Mouse (Mus musculus): ENCODE data around the gene Pdzrn4. TPM values are rescaled to one million over a fixed set of nuclear protein-coding genes. Genes with fewer than 3 reads are reported as not detected.

Pdzrn4 gene
- polyA plus RNA-seq, 2 experiments, result 1.4 to 1.9 TPM

- ATAC-seq (ENCODE audit: low FRiP score, low read depth) (no peak), DNase-seq (ENCODE audit: low spot score) (no peak)
- no peak overlapping the region for H3K27ac ChIP-seq (replicated peaks; ENCODE audit: low read depth, low read length)
- no peak overlapping the region for H3K4me3 ChIP-seq (replicated peaks; ENCODE audit: low read length)
- H3K4me1 ChIP-seq (ENCODE audit: control insufficient read depth, insufficient read depth, low read length), result peaks cover 3% of the 10 kb centered on the region; the same call in 1 of the 2 replicates
- H3K4me2 ChIP-seq (replicated peaks; ENCODE audit: low read depth, low read length, severe bottlenecking), result no peak overlapping the region
- no peaks in the 10 kb centered on the region for H3K9me3 ChIP-seq (ENCODE audit: control insufficient read depth, low read length)
- no peak for TF ChIP-seq POLR2A (IDR thresholded peaks at IDR 0.05; ENCODE audit: borderline replicate concordance, extremely low read depth, insufficient read depth, insufficient read length)
- H3K9ac ChIP-seq (ENCODE audit: low read depth, low read length, severe bottlenecking), result no peak overlapping the region
- WGBS, result 84% methylated on average over 6 of the region's 6 CpGs
- no peaks in the 10 kb centered on the region for H3K27me3 ChIP-seq (ENCODE audit: control insufficient read depth, insufficient read depth, low read length)
- H3K36me3 ChIP-seq (ENCODE audit: control insufficient read depth, insufficient read depth, low read length), result no peaks in the 10 kb centered on the region
Observed at GRCm38 (mm10) chr15:92679541-92679940, 282.9 kb downstream of the Pdzrn4 start.

GRCm38 (mm10) chr15:92696276-92696956 lies 299.7 kb downstream of the Pdzrn4 start:
- ATAC-seq (ENCODE audit: low FRiP score, low read depth) (no peak), DNase-seq (ENCODE audit: low spot score) (no peak)
- Histone ChIP-seq H3K27me3 (ENCODE audit: control insufficient read depth, insufficient read depth, low read length) (no peaks in the 10 kb centered on the region), H3K36me3 (ENCODE audit: control insufficient read depth, insufficient read depth, low read length) (no peaks in the 10 kb centered on the region), H3K27ac (replicated peaks; ENCODE audit: low read depth, low read length) (no peak overlapping the region), H3K9me3 (ENCODE audit: control insufficient read depth, low read length) (no peaks in the 10 kb centered on the region), H3K9ac (ENCODE audit: low read depth, low read length, severe bottlenecking) (no peak overlapping the region), H3K4me3 (replicated peaks; ENCODE audit: low read length) (no peak overlapping the region), H3K4me2 (replicated peaks; ENCODE audit: low read depth, low read length, severe bottlenecking) (no peak overlapping the region), H3K4me1 (ENCODE audit: control insufficient read depth, insufficient read depth, low read length) (no peaks in the 10 kb centered on the region)
- TF ChIP-seq POLR2A (IDR thresholded peaks at IDR 0.05; ENCODE audit: borderline replicate concordance, extremely low read depth, insufficient read depth, insufficient read length), result no peak
- 43% methylated on average over 10 of the region's 10 CpGs for WGBS

- Histone ChIP-seq H3K27me3 (ENCODE audit: control insufficient read depth, insufficient read depth, low read length) (no peaks in the 10 kb centered on the region), H3K27ac (replicated peaks; ENCODE audit: low read depth, low read length) (no peak overlapping the region), H3K9ac (ENCODE audit: low read depth, low read length, severe bottlenecking) (no peak overlapping the region), H3K9me3 (ENCODE audit: control insufficient read depth, low read length) (no peaks in the 10 kb centered on the region), H3K4me2 (replicated peaks; ENCODE audit: low read depth, low read length, severe bottlenecking) (no peak overlapping the region), H3K36me3 (ENCODE audit: control insufficient read depth, insufficient read depth, low read length) (no peaks in the 10 kb centered on the region), H3K4me1 (ENCODE audit: control insufficient read depth, insufficient read depth, low read length) (no peaks in the 10 kb centered on the region), H3K4me3 (replicated peaks; ENCODE audit: low read length) (no peak overlapping the region)
- ATAC-seq (ENCODE audit: low FRiP score, low read depth) (no peak), DNase-seq (ENCODE audit: low spot score) (peak; percentile 23)
- TF ChIP-seq POLR2A (IDR thresholded peaks at IDR 0.05; ENCODE audit: borderline replicate concordance, extremely low read depth, insufficient read depth, insufficient read length), result no peak
- WGBS, result 60% methylated on average over 8 of the region's 8 CpGs
Observed at GRCm38 (mm10) chr15:92704146-92704545, 307.5 kb downstream of the Pdzrn4 start.

GRCm38 (mm10) chr15:92738676-92739075 lies 342.0 kb downstream of the Pdzrn4 start:
- no peak overlapping the region for H3K4me2 ChIP-seq (replicated peaks; ENCODE audit: low read depth, low read length, severe bottlenecking)
- ATAC-seq (ENCODE audit: low FRiP score, low read depth) (peak; percentile 19; the same call in 1 of the 2 replicates), DNase-seq (ENCODE audit: low spot score) (peak; percentile 24)
- no peaks in the 10 kb centered on the region for H3K9me3 ChIP-seq (ENCODE audit: control insufficient read depth, low read length)
- 0 out of 2 replicates have a peak, but pooled peaks cover 9% of the 10 kb centered on the region for H3K4me1 ChIP-seq (ENCODE audit: control insufficient read depth, insufficient read depth, low read length)
- H3K27ac ChIP-seq (replicated peaks; ENCODE audit: low read depth, low read length), result no peak overlapping the region
- H3K4me3 ChIP-seq (replicated peaks; ENCODE audit: low read length), result no peak overlapping the region
- WGBS, result 17% methylated on average over 2 of the region's 2 CpGs
- H3K36me3 ChIP-seq (ENCODE audit: control insufficient read depth, insufficient read depth, low read length), result no peaks in the 10 kb centered on the region
- no peaks in the 10 kb centered on the region for H3K27me3 ChIP-seq (ENCODE audit: control insufficient read depth, insufficient read depth, low read length)
- no peak for TF ChIP-seq POLR2A (IDR thresholded peaks at IDR 0.05; ENCODE audit: borderline replicate concordance, extremely low read depth, insufficient read depth, insufficient read length)
- H3K9ac ChIP-seq (ENCODE audit: low read depth, low read length, severe bottlenecking), result no peak overlapping the region

- H3K9ac ChIP-seq (ENCODE audit: low read depth, low read length, severe bottlenecking), result no peak overlapping the region
- H3K36me3 ChIP-seq (ENCODE audit: control insufficient read depth, insufficient read depth, low read length), result no peaks in the 10 kb centered on the region
- H3K27ac ChIP-seq (replicated peaks; ENCODE audit: low read depth, low read length), result no peak overlapping the region
- H3K27me3 ChIP-seq (ENCODE audit: control insufficient read depth, insufficient read depth, low read length), result no peaks in the 10 kb centered on the region
- H3K4me1 ChIP-seq (ENCODE audit: control insufficient read depth, insufficient read depth, low read length), result 0 out of 2 replicates have a peak, but pooled peaks cover 9% of the 10 kb centered on the region
- H3K4me2 ChIP-seq (replicated peaks; ENCODE audit: low read depth, low read length, severe bottlenecking), result no peak overlapping the region
- no peak for TF ChIP-seq POLR2A (IDR thresholded peaks at IDR 0.05; ENCODE audit: borderline replicate concordance, extremely low read depth, insufficient read depth, insufficient read length)
- DNase-seq (ENCODE audit: low spot score), result no peak
- H3K4me3 ChIP-seq (replicated peaks; ENCODE audit: low read length), result no peak overlapping the region
- no peak for ATAC-seq (ENCODE audit: low FRiP score, low read depth)
- H3K9me3 ChIP-seq (ENCODE audit: control insufficient read depth, low read length), result no peaks in the 10 kb centered on the region
- 39% methylated on average over 4 of the region's 4 CpGs for WGBS
Observed at GRCm38 (mm10) chr15:92739887-92740286, 343.2 kb downstream of the Pdzrn4 start.
